Mouse (Mus musculus) left cerebral cortex, postnatal 36 days (tissue): ENCODE results near the gene Mtap. TPM values are rescaled to one million over a fixed set of nuclear protein-coding genes. Genes with fewer than 3 reads are reported as not detected.

Experiments
- DNase-seq, 2 experiments: peaks; one replicate each; pipeline ENCODE4 v3.0.0; 2021 to 2022; ENCODE audit warnings: low spot score in 2 of 2, mixed read lengths in 1 of 2
- intact Hi-C: fragments of 180-260 bp; cut with DNase I; formaldehyde crosslinking; loops from one replicate; pipeline ENCODE4 v1.15.1; 2025
- total RNA-seq, 2 experiments: library from RNA; stranded (reverse); gene quantifications; 2 replicates each; pipeline ENCODE4 v1.2.3; 2021

Gene Mtap
- total RNA-seq, 2 experiments from 2014 or later = 8.8 to 9.4 TPM

DNA sequence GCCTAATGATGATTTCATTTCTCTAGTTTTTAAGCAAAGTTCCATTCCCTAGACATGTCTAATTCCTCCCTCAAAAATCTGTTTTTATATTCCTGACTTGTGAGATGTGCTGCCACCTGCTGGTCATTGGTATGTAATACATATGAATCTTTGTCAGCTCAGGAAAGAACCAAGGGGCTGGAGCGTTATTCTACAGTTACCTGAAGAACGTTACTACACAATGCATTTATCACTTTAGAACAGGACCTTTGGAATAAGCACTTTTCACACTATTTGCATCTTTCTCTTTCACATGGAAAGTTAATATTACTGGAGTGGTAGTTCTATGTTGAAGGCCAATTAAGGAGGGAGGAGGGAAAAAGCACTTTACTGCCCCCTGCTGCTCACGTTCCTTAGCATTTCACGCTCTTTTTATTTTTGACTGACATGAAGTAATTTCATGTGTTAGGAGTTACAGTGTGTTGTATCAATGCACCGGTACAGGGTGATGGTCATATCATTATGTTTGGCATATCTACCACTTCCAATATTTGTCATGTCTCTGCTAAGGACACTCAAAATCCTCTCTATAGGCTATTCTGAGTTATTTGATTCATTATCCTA is 7.5 kb upstream of the Mtap start:
- intact Hi-C loops = loop anchor here (1.0 to 5.0 kb wide), 2 partner anchors 192 to 256 kb away; no protein-coding TSS in a partner anchor
- peak in 1 of 2 experiments; percentile 26 for DNase-seq

DNA sequence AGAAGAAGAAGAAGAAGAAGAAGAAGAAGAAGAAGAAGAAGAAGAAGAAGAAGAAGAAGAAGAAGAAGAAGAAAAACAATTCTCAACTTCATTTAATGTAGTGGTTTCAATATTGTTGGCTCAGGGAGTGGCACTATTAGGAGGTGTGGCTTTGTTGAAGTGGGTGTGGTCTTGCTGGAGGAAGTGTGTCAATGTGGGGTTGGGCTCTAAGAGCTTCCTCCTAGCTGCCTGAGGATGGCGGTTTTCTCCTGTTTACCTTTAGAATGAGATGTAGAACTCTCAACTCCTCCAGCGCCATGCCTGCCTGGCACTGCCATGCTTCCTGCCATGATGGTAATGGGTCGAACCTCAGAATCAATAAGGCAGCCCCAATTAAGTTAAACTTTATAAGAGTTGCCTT is 5.1 kb upstream of the Mtap start:
- no peak for DNase-seq
- intact Hi-C loops = no loop called here

DNA sequence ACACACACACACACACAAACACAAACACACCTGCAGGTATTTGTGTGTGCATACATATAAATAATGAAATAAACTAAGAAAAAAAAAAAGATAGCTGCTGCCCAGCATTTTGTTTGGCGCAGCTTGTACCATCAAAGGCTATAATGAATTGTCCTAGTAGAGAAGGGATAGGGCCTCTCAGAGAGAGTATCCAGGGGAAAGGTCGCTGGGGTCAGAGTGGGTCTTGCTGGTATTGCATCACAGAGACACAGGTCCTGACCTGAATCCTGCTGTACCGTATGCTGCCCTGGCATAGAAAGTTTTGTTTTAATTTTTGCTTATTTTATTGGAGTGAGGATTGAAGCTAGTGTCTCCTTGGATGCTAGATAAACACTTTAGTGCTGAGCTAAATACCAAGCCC is 566 bp upstream of the Mtap start:
- no peak for DNase-seq
- intact Hi-C loops = no loop called here

DNA sequence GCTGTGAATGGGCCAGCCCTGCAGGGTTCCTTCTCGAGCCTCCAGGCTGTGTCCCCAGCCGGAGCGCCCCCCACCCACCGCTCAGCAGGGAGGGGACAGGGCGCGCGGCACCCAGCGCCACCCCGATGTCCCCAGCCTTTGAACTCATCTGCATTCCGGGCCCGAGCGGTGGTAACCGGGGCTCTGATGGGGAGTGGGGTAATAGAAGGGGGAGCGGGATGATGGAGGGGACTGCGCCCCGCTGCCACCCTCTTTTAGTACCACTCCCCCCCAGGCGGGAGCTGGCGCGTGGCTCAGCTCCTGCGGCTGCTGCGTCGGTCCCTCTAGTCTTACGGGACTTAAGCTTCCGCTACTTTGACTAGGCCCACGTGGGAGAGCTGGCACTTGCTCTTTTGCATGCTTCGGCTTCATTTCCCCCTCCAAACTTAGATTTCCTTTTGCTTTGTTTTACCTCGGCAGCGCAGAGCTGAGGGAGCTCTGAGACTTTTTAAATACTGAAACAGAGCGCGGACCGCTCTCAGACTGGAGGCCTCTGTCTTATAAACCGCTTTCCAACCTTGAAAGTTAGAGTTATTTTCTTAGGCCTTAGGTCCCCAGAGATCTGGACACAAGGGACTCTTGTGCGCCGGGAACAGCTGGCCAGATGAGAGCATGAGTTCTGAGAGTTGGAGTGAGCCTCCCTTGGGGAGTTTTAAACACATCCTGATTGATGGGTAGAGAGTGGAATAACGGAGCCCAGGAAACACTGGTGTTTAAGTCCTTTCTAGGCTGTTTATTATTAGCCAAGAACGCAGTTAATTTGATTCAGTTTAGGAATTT is 829 bp downstream of the Mtap start:
- DNase-seq = no peak
- intact Hi-C loops = no loop called here

DNA sequence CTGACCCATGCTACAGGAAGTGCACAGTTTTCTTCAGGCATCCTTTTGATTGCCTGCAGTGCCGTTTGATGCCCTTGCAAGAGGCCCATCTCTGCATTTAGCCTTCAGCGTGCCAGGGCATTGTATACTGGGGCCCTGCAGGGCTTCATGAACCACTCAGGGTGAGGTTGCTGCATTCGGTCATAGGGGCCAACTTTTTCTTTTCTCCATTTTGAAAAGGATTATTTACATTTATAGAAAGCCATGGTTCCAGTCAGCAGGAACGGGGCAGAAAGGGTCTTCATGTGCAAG is 1.4 kb downstream of the Mtap start:
- intact Hi-C loops = no loop called here

DNA sequence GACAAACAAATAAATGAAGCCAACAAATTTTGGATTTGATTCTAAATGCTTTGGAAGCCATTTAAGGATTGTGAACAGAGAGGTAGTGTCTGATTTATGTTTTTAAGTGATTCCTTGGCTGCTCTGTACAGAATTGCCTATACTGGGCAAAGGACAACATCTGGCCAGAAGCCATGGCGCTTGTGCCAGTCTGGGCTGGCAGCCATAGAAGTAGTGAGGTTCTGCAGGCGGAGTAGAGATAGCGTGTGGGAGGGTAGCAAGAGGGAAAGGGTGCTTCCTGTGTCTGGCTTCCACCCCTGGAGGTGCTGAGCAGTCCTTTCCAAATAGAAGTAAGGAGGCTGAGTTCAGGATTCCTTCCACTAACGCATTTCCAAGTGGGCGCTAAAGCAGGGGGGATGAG is 3.9 kb downstream of the Mtap start:
- intact Hi-C loops = no loop called here
- peak; percentile 20 to 34 for DNase-seq

More for the DNA sequence above, 1.4 kb downstream of the Mtap start:
- no peak for DNase-seq

DNA sequence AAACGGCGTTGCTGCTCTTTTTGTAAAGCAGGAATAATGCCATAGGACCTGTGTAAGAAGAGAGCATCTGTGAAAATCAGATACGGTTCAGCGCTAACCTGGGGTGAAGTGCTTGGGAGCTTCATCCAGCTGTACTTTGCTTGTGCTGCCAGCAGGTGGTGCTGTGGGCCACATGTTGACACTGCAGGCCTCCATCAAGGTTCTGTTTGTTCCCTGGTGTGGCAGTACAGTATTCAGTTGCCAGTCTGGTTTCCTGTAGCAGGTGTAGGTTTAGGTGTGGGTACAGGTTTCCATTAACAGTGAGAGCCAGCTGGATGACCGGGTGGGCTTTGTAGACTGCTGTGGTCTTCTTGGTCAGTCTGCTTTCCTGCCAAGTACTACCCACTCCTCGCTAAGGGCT is 8.5 kb downstream of the Mtap start:
- DNase-seq = peak; percentile 57 to 68
- intact Hi-C loops = loop anchor here (1.0 kb wide), 1 partner anchor 379 kb away; no protein-coding TSS in a partner anchor

DNA sequence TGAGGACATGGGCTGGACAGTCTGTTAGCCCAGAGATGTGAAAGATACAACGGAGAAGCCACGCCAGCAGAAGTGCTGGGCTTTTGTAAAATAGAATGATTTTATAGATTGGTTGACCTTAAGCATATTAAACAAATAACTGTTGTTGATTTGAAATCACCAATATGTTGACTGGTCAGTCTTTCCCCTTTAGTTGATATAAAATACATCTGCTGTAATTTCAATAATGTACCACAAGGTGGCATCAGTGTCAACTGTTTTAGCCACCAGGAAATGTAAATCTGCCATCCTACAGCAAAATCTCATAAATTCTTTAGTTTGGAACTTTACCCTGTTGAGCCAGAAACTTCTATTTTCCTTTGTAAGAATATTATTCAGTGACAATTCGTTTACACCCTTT is 9.4 kb downstream of the Mtap start:
- intact Hi-C loops = no loop called here
- no peak for DNase-seq

DNA sequence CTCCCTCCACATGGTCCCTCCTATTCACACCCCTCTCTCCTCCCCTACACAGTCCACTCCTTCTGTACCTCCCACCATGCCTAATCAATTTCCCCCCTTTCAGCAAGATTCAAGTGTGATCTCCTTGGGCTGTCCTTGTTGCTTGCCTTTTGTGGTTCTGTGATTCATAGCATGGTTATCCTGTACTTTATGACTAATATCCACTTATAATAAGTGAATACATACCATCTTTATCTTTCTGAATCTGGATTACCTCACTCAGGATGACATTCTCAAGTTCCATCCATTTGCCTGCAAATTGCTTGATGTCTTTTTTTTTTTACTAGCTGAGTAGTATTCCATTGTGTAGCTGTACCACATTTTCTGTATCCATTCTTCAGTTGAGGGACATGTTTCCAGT is 12.3 kb downstream of the Mtap start:
- intact Hi-C loops = no loop called here

DNA sequence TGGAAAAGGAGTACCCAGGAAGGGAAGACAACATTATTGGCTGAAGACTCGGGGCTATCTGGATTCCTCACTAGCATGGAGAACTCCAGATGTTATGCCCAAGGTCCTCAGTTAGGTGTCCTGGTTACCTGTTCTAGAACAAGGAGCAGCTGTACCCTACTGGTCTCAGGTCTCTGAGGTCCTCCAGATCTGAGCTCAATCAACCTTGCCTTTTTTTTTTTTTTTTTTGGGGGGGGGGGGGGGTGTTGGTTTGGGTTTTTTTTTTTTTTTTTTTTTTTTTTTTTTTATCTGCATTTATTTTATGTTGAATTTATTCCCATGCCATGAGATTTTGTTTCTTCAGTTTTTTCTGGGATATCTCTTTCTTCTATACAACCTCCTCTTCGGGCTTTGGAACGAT is 24.5 kb downstream of the Mtap start:
- no peak for DNase-seq
- intact Hi-C loops = no loop called here

More for the DNA sequence above, 12.3 kb downstream of the Mtap start:
- DNase-seq = no peak

DNA sequence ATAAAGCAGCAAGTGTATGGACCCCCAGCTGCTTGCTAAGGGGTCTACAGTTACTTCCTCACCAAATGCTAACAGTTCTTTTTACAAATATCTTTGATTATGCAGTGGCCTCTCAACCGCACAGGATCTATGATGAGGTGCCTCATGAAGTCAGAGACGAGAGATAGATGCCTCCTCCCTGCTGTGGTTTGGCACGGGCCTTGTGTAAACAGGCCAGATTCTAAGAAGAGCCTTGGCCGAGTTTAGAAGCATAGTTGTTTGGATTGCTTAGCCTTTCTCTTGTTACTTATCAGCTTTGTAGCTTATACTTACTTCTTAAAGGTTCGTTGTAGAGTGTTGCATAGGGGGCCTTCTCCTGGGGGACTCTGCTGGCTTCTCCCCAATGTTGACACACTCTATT is 25.6 kb downstream of the Mtap start:
- DNase-seq = no peak
- intact Hi-C loops = no loop called here

DNA sequence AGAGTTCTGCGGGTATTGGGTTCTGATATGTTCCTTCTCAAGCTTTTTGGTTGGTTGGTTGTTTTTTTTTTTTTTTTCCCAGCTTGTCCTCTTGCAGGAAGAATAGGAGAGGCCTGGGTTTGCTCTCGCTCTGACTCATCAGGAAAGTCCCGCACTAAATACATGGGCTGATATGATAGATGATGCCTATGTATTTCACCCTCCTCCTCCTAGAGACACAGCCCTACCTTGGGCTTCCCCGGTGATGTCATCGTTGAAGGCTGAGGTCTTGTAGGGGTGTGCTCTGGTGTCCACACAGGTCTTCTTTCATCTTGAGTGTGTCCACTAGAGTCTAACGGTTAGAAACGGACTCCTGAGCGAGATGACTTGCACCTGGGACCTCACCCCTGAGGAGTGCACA is 26.7 kb downstream of the Mtap start:
- DNase-seq = no peak
- intact Hi-C loops = no loop called here

DNA sequence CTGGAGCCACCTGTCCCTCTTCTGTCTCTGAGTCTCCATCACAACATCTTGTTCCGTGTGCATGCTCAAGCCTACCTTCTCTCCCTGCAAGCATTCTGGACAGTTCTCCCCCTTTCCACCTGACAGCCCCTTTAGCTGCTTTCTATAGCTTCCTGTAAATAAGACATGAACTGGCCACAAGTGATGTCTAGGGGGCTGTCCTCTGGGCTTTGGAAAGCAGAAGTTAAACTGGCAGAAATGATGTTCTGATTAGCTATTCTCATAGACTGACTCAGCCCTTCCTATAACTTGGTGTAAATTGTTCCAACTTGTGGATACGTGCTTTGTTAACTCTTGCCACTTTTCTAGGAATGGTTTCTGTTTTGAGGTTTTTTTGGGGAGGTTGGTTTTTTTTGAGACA is 27.8 kb downstream of the Mtap start:
- intact Hi-C loops = no loop called here
- no peak for DNase-seq

DNA sequence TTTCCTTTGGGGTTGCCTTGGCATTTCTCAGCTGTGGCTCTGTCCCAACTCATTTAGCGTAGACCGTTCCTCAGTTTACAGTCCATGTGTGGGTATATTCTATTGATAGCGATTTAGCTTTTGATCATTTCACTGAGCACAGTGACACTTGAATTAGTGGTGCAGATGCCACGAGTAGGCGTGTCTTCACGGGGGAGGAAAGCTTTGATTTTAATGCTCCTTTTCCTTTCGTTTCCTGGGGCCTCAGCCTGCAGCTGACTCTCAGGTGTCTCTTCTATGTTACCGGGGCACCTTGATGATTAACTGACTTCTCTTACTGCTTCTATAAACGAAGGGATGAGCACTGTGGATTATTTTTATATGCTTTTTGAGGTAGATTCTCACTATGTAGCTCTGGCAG is 32.0 kb downstream of the Mtap start:
- no peak for DNase-seq
- intact Hi-C loops = no loop called here

DNA sequence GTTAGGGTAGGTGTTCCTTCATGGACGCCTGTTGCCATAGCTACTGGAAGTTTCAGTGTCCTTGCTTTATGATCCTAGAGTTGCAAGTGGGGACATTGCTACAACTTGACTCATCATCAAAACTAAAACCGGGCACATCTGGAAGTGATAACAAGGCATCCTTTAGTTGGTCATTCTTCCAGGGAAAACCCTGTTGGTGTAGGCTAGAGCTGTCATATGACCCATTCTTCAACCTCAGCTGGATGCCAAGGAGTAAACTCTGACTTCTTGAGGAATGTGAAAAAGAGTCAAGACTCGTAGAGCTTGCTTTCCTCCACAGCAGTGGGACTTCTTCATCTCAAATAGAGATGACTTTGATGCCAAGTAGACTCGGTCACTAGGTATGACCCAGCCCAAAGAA is 32.8 kb downstream of the Mtap start:
- intact Hi-C loops = no loop called here
- DNase-seq = no peak

DNA sequence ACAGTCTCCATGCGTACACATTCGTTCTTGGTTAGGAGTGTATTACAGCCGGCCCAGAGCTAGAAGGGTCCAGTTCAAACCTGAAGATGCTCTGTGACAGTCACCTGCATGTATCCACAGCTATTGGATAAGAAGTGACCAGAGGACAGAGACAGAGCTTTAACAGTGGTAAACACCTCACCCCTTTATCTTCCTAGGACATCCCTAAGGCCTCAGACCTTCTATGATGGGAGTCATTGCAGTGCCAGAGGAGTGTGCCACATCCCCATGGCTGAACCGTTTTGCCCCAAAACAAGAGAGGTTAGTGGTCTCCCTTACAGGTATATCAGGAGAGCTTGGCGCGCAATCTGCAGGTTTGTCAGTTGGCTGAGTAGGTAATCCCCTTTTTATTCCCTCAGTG is 34.0 kb downstream of the Mtap start:
- intact Hi-C loops = no loop called here

DNA sequence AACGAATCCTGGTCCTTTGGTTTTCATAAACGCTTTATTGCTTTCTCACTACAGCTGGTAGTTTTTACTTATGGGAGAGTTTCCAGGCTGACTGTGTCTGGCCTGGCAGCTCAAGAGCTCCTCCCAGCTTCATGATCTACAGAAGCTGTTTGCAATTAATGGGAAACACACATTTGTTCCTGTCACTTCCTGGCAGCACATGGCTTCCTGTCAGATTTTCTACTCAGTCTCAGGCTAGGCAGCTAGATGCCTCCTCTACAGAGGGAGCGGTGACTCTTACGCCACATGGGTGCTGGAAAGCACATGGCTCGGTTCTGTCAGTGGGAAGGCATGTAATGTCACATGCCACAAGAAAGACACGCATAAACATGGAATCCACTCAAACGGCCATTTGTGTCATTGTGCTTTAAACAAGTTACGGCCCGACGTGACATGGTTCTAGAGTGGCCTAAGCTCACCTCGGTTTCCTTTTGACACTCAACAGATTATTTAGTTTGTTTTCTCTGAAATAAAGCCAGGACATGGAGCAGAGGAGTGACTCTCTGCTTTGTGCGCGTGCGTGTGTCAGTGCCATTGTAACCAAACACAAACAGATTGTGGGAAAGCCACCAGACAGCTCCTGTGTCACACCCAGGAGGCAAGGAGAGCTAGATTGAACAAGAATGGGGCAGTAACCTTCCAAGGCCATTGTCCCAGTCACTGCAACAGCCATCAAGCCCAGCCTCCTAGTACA is 36.1 kb downstream of the Mtap start:
- intact Hi-C loops = no loop called here
- DNase-seq = no peak

More for the DNA sequence above, 34.0 kb downstream of the Mtap start:
- DNase-seq = no peak

DNA sequence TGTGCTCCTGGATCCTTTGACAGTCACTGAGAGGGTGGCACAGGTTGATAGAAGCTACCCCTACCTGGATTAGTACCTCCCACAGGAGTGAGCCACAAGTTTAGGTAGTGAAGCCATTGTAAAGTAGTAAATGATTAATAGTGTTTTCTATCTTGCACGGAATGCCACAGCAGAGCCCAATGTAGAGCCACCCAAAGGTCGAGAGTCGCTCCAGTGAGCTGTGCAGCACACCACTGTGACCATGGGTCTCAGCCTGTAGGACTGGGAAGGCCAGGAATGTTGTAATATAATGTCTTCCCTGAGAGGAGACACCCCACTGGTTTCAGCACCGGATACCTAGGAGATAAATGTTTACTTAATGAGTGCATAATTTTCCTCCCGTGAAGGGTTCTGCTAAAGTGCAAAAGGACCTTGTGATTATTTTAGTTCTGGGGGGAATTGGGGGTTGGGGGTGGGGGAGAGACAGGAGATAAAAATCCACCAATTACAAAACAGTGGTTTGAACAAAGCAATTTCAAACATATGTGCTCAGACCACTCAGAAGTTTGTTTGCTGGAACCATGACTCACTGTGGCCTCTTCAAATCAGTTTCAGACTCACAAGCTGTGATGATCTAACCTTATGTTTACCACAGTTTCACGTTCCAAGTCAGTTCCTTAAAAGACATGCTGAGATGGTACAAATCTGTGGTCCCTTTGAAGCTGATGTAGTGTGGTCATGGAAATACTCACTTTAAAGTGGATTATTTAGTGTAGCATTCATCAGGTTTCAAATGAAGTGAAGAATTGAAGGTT is 40.8 kb downstream of the Mtap start:
- DNase-seq = no peak
- intact Hi-C loops = no loop called here

DNA sequence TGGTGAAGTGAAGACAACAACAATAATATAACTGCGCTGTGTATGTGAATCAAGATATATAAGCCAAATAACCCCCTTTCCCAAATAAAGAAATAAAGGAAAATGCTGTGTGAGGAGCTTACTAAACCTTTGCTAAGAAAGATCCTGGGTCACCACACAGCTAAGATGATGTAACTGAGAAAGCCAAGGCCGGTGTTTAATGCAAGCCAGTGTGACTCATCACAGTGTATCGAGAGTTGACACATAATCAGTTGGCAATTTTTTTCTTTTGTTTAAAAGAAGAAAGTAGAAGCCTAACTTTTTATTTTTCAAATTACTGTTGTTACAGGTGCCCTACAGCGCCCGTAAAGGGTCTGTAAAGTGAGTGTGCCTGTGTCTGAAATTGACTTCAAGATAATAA is 43.2 kb downstream of the Mtap start:
- no peak for DNase-seq
- intact Hi-C loops = no loop called here

DNA sequence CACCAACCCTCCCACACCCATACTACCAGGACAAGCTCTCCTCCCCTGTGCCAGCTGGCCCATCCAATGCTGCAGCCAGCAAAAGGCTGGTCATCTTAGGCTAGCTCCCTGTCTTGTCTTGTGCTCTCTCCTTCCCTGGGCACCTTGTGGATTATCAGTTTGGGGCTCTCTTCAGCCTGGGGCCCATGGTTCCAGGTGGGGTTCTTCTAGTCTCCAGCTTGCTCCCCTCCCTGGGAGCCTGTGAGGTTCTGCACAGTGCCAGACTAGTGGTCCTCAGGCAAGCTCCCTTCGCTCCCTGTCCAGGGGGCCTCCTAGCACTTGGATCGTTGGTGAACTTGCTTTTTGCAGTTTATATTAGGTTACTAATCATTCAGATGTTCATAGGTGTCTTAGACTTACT is 44.7 kb downstream of the Mtap start:
- intact Hi-C loops = no loop called here

More for the DNA sequence above, 44.7 kb downstream of the Mtap start:
- DNase-seq = no peak
